Mouse (Mus musculus) midbrain, embryonic 13.5 days (tissue): ENCODE results near the gene Casd1. TPM values are rescaled to one million over a fixed set of nuclear protein-coding genes. Genes with fewer than 3 reads are reported as not detected.

ENCODE experiments used
- ATAC-seq: fragments of 200-750 bp; cut with Nextera tagmentation; 2 replicates; pipeline ENCODE4 v1.8.0; 2017; ENCODE audit warnings: mild to moderate bottlenecking, moderate TSS enrichment, moderate library complexity
- H3K27ac ChIP-seq: fragments of 300-500 bp; sonication (generic); 2 replicates; pipeline ENCODE4 v1.5.1; 2015; ENCODE audit warnings: inconsistent platforms, mild to moderate bottlenecking, moderate library complexity
- H3K27me3 ChIP-seq: fragments of 300-500 bp; sonication (generic); 2 replicates; pipeline ENCODE4 v1.6.1; 2015; ENCODE audit warnings: mild to moderate bottlenecking, inconsistent platforms
- H3K36me3 ChIP-seq: fragments of 300-500 bp; sonication (generic); 2 replicates; pipeline ENCODE4 v1.6.1; 2015; ENCODE audit warnings: mild to moderate bottlenecking, inconsistent platforms
- H3K4me1 ChIP-seq: fragments of 300-500 bp; sonication (generic); replicated peaks from 2 replicates; pipeline ENCODE4 v1.6.1; 2015; ENCODE audit warnings: inconsistent platforms
- H3K4me2 ChIP-seq: fragments of 300-500 bp; sonication (generic); replicated peaks from 2 replicates; pipeline ENCODE4 v1.6.1; 2015; ENCODE audit warnings: moderate library complexity, mild to moderate bottlenecking, inconsistent platforms
- H3K4me3 ChIP-seq: fragments of 300-500 bp; sonication (generic); replicated peaks from 2 replicates; pipeline ENCODE4 v1.5.1; 2015; ENCODE audit warnings: mild to moderate bottlenecking, inconsistent platforms
- H3K9ac ChIP-seq: fragments of 300-500 bp; sonication (generic); replicated peaks from 2 replicates; pipeline ENCODE4 v1.6.1; 2015; ENCODE audit warnings: mild to moderate bottlenecking, inconsistent platforms
- H3K9me3 ChIP-seq: fragments of 300-500 bp; sonication (generic); 2 replicates; pipeline ENCODE4 v1.6.1; 2016; ENCODE audit warnings: mild to moderate bottlenecking, inconsistent platforms
- WGBS: fragments of 180-500 bp; shearing (Covaris S2); methylation state at CpG from one replicate; pipeline ENCODE4 v1.1.7; 2015; 5-methylcytosine and 5-hydroxymethylcytosine counted together
- polyA plus RNA-seq: library from polyadenylated mRNA; unstranded; fragments of >200 nt; fragmentation: Nextera tagmentation; extraction: Ambion mirVana; gene quantifications from 2 replicates; pipeline ENCODE4 v1.2.1, GENCODE M21; 2015

The Casd1 gene
- polyA plus RNA-seq, 1 experiment from 2014 or later: 39.0 TPM

- Histone ChIP-seq H3K4me3 (no peak overlapping the region), H3K9ac (no peak overlapping the region), H3K9me3 (no peaks in the 10 kb centered on the region), H3K36me3 (no peaks in the 10 kb centered on the region), H3K4me2 (no peak overlapping the region), H3K4me1 (no peaks in the 10 kb centered on the region), H3K27me3 (no peaks in the 10 kb centered on the region), H3K27ac (no peak overlapping the region)
- ATAC-seq: no peak
- WGBS: 97% methylated on average over 6 of the region's 6 CpGs
Measured at GRCm38 (mm10) chr6:4665154-4665553, 64.5 kb downstream of the Casd1 start.

GRCm38 (mm10) chr6:4677356-4677761 is 76.7 kb downstream of the Casd1 start:
- Histone ChIP-seq H3K27ac (no peak overlapping the region), H3K4me1 (0 out of 2 replicates have a peak, but pooled peaks cover 6% of the 10 kb centered on the region), H3K36me3 (peaks cover 4% of the 10 kb centered on the region), H3K9me3 (no peaks in the 10 kb centered on the region), H3K9ac (no peak overlapping the region), H3K27me3 (no peaks in the 10 kb centered on the region), H3K4me2 (no peak overlapping the region), H3K4me3 (no peak overlapping the region)
- no peak for ATAC-seq
- 20% methylated on average over 1 of the region's 1 CpGs for WGBS

- no peak for ATAC-seq
- Histone ChIP-seq H3K36me3 (peaks cover 2% of the 10 kb centered on the region; the same call in 1 of the 2 replicates), H3K9ac (no peak overlapping the region), H3K4me1 (0 out of 2 replicates have a peak, but pooled peaks cover 6% of the 10 kb centered on the region), H3K4me3 (no peak overlapping the region), H3K27me3 (no peaks in the 10 kb centered on the region), H3K4me2 (no peak overlapping the region), H3K9me3 (no peaks in the 10 kb centered on the region), H3K27ac (no peak overlapping the region)
- 87% methylated on average over 1 of the region's 1 CpGs for WGBS
Measured at GRCm38 (mm10) chr6:4679981-4680380, 79.3 kb downstream of the Casd1 start.

DNA sequence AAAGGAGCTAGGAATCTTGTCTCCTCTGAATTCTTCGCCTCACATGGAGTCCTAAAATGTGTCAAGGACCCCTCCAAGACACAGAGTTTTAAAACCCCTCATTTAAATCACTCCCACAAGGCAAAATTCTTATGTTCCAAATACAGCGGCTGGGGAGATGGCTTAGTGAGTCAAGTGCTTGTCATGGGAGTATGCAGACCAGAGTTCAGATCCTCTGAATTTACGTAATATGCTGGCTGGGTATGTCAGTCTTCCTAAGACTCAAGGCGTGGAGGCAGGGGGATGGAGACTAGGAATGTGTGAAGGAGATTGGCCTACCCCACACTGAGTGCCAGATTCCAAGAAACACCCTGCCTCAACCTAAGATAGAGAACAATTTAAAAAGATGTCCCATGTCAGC is 79.9 kb downstream of the Casd1 start:
- 90% methylated on average over 4 of the region's 4 CpGs for WGBS
- H3K27ac ChIP-seq: no peak overlapping the region
- no peaks in the 10 kb centered on the region for H3K27me3 ChIP-seq
- 0 out of 2 replicates have a peak, but pooled peaks cover 6% of the 10 kb centered on the region for H3K4me1 ChIP-seq
- H3K9me3 ChIP-seq: no peaks in the 10 kb centered on the region
- H3K4me3 ChIP-seq: no peak overlapping the region
- no peak overlapping the region for H3K9ac ChIP-seq
- H3K4me2 ChIP-seq: no peak overlapping the region
- ATAC-seq: no peak
- H3K36me3 ChIP-seq: peaks cover 5% of the 10 kb centered on the region; the same call in 1 of the 2 replicates

GRCm38 (mm10) chr6:4684706-4685340 is 84.2 kb downstream of the Casd1 start:
- Histone ChIP-seq H3K4me1 (no peaks in the 10 kb centered on the region), H3K4me3 (no peak overlapping the region), H3K36me3 (peaks cover 12% of the 10 kb centered on the region; the same call in 1 of the 2 replicates), H3K27ac (no peak overlapping the region), H3K9me3 (no peaks in the 10 kb centered on the region), H3K27me3 (no peaks in the 10 kb centered on the region), H3K4me2 (no peak overlapping the region), H3K9ac (no peak overlapping the region)
- ATAC-seq: no peak
- WGBS: 71% methylated on average over 10 of the region's 10 CpGs

- H3K36me3 ChIP-seq: peaks cover 12% of the 10 kb centered on the region
- 61% methylated on average over 4 of the region's 4 CpGs for WGBS
- no peaks in the 10 kb centered on the region for H3K9me3 ChIP-seq
- ATAC-seq: no peak
- no peak overlapping the region for H3K27ac ChIP-seq
- no peak overlapping the region for H3K4me3 ChIP-seq
- H3K4me1 ChIP-seq: 0 out of 2 replicates have a peak, but pooled peaks cover 6% of the 10 kb centered on the region
- H3K4me2 ChIP-seq: no peak overlapping the region
- no peaks in the 10 kb centered on the region for H3K27me3 ChIP-seq
- no peak overlapping the region for H3K9ac ChIP-seq
Measured at GRCm38 (mm10) chr6:4690438-4690837, 89.8 kb downstream of the Casd1 start.

Other genes starting within 250 kb of the Casd1 start
- gene Col1a2, start 96.0 kb upstream of the Casd1 start, polyA plus RNA-seq: 54.7 and 72.3 TPM in 2 replicates
- gene Sgce, start 146.4 kb downstream of the Casd1 start, polyA plus RNA-seq: 61.6 and 68.2 TPM in 2 replicates
- gene Peg10, start 146.5 kb downstream of the Casd1 start, polyA plus RNA-seq: 7.3 and 10.0 TPM in 2 replicates